Mouse (Mus musculus) lung, embryonic 14.5 days (tissue): Measurements from ENCODE around the gene Txk. TPM values are rescaled to one million over a fixed set of nuclear protein-coding genes. Genes with fewer than 3 reads are reported as not detected.

Experiments used
- ATAC-seq: fragments of 200-750 bp; cut with Nextera tagmentation; 2 replicates; pipeline ENCODE4 v1.8.0; 2017; ENCODE audit warnings: mild to moderate bottlenecking, moderate TSS enrichment, moderate library complexity; ENCODE audit not compliant: insufficient read depth
- DNase-seq: peaks from one replicate; pipeline ENCODE4 v3.0.0-alpha.2; 2015
- H3K27ac ChIP-seq: fragments of 300-500 bp; sonication (generic); 2 replicates; pipeline ENCODE4 v1.5.1; 2014; ENCODE audit warnings: low read depth, mild to moderate bottlenecking, moderate library complexity
- H3K27me3 ChIP-seq: fragments of 300-500 bp; sonication (generic); 2 replicates; pipeline ENCODE4 v1.6.1; 2014; ENCODE audit warnings: low read length, control low read depth; ENCODE audit not compliant: insufficient read depth
- H3K36me3 ChIP-seq: fragments of 300-500 bp; sonication (generic); 2 replicates; pipeline ENCODE4 v1.6.1; 2014; ENCODE audit warnings: control low read depth; ENCODE audit not compliant: insufficient read depth
- H3K4me1 ChIP-seq: fragments of 300-500 bp; sonication (generic); 2 replicates; pipeline ENCODE4 v1.6.1; 2014; ENCODE audit warnings: antibody characterized with exemption, control low read depth; ENCODE audit not compliant: insufficient read depth
- H3K4me2 ChIP-seq: fragments of 300-500 bp; sonication (generic); 2 replicates; pipeline ENCODE4 v1.6.1; 2014; ENCODE audit warnings: mild to moderate bottlenecking
- H3K4me3 ChIP-seq: fragments of 300-500 bp; sonication (generic); 2 replicates; pipeline ENCODE4 v1.5.1; 2014; ENCODE audit warnings: low read depth, low read length
- H3K9ac ChIP-seq: fragments of 300-500 bp; sonication (generic); 2 replicates; pipeline ENCODE4 v1.6.1; 2014
- H3K9me3 ChIP-seq: fragments of 300-500 bp; sonication (generic); 2 replicates; pipeline ENCODE4 v1.6.1; 2016; ENCODE audit warnings: low read depth, low read length, control low read depth
- CTCF ChIP-seq: IDR thresholded peaks from 2 replicates; pipeline ENCODE4 v1.5.1; 2016; ENCODE audit warnings: antibody characterized with exemption, low read depth
- WGBS: fragments of 180-500 bp; shearing (Covaris S2); extraction: QIAGEN DNeasy Blood & Tissue Kit; methylation state at CpG from one replicate; pipeline ENCODE4 v1.1.7; 2014; 5-methylcytosine and 5-hydroxymethylcytosine counted together
- polyA plus RNA-seq: library from polyadenylated mRNA; unstranded; fragments of >200 nt; fragmentation: Nextera tagmentation; extraction: Ambion mirVana; gene quantifications from 2 replicates; pipeline ENCODE4 v1.2.1, GENCODE M21; 2014

Txk gene
- polyA plus RNA-seq, 1 experiment from 2014 or later = not detected

- TF ChIP-seq CTCF = no peak
- 80% methylated on average over 1 of the region's 1 CpGs for WGBS
- Histone ChIP-seq H3K9me3 (no peaks in the 10 kb centered on the region), H3K9ac (no peak overlapping the region), H3K36me3 (no peaks in the 10 kb centered on the region), H3K27ac (no peak overlapping the region), H3K4me3 (no peak overlapping the region), H3K4me2 (no peak overlapping the region), H3K4me1 (no peaks in the 10 kb centered on the region), H3K27me3 (no peaks in the 10 kb centered on the region)
- ATAC-seq (no peak), DNase-seq (no peak)
Observed at GRCm38 (mm10) chr5:72732885-72733284, 19.7 kb downstream of the Txk start.

GRCm38 (mm10) chr5:72725404-72725803 lies 27.2 kb downstream of the Txk start:
- TF ChIP-seq CTCF = no peak
- no peaks in the 10 kb centered on the region for H3K27me3 ChIP-seq
- no peaks in the 10 kb centered on the region for H3K36me3 ChIP-seq
- H3K4me2 ChIP-seq = no peak overlapping the region
- no peak overlapping the region for H3K9ac ChIP-seq
- no peak overlapping the region for H3K4me3 ChIP-seq
- WGBS = 71% methylated on average over 3 of the region's 3 CpGs
- DNase-seq = no peak
- no peaks in the 10 kb centered on the region for H3K9me3 ChIP-seq
- no peak for ATAC-seq
- H3K4me1 ChIP-seq = no peaks in the 10 kb centered on the region
- no peak overlapping the region for H3K27ac ChIP-seq

GRCm38 (mm10) chr5:72723429-72723828 lies 29.1 kb downstream of the Txk start:
- Histone ChIP-seq H3K4me3 (no peak overlapping the region), H3K27me3 (no peaks in the 10 kb centered on the region), H3K4me1 (no peaks in the 10 kb centered on the region), H3K27ac (no peak overlapping the region), H3K9me3 (no peaks in the 10 kb centered on the region), H3K4me2 (no peak overlapping the region), H3K9ac (no peak overlapping the region), H3K36me3 (no peaks in the 10 kb centered on the region)
- ATAC-seq = no peak
- 59% methylated on average over 2 of the region's 2 CpGs for WGBS
- TF ChIP-seq CTCF = no peak
- DNase-seq = no peak

- H3K4me3 ChIP-seq = no peak overlapping the region
- 0 out of 2 replicates have a peak, but pooled peaks have one; percentile 27 for TF ChIP-seq CTCF
- no peaks in the 10 kb centered on the region for H3K36me3 ChIP-seq
- H3K9ac ChIP-seq = no peak overlapping the region
- WGBS = 52% methylated on average over 7 of the region's 7 CpGs
- no peaks in the 10 kb centered on the region for H3K9me3 ChIP-seq
- H3K4me1 ChIP-seq = no peaks in the 10 kb centered on the region
- ATAC-seq = no peak
- DNase-seq = no peak
- H3K4me2 ChIP-seq = no peak overlapping the region
- no peak overlapping the region for H3K27ac ChIP-seq
- H3K27me3 ChIP-seq = no peaks in the 10 kb centered on the region
Observed at GRCm38 (mm10) chr5:72720587-72720986, 32.0 kb downstream of the Txk start.

GRCm38 (mm10) chr5:72710572-72711278 lies 41.9 kb downstream of the Txk start:
- WGBS = 21% methylated on average over 4 of the region's 4 CpGs
- no peak; the same call in 1 of the 2 replicates for ATAC-seq

GRCm38 (mm10) chr5:72709976-72710375 lies 42.6 kb downstream of the Txk start:
- Histone ChIP-seq H3K9me3 (no peaks in the 10 kb centered on the region), H3K9ac (no peak overlapping the region), H3K4me3 (no peak overlapping the region), H3K4me1 (no peaks in the 10 kb centered on the region), H3K36me3 (no peaks in the 10 kb centered on the region), H3K27ac (no peak overlapping the region), H3K4me2 (no peak overlapping the region), H3K27me3 (no peaks in the 10 kb centered on the region)
- TF ChIP-seq CTCF = no peak
- ATAC-seq (no peak), DNase-seq (no peak)
- 83% methylated on average over 9 of the region's 9 CpGs for WGBS

More at GRCm38 (mm10) chr5:72710572-72711278, 41.9 kb downstream of the Txk start:
- DNase-seq = peak; percentile 88
- Histone ChIP-seq H3K4me2 (no peak overlapping the region), H3K4me3 (no peak overlapping the region), H3K36me3 (no peaks in the 10 kb centered on the region), H3K9ac (no peak overlapping the region), H3K27ac (no peak overlapping the region), H3K9me3 (no peaks in the 10 kb centered on the region), H3K27me3 (no peaks in the 10 kb centered on the region), H3K4me1 (no peaks in the 10 kb centered on the region)
- TF ChIP-seq CTCF = peak; percentile 92

- no peak overlapping the region for H3K27ac ChIP-seq
- TF ChIP-seq CTCF = no peak
- no peaks in the 10 kb centered on the region for H3K9me3 ChIP-seq
- no peak overlapping the region for H3K9ac ChIP-seq
- no peak overlapping the region for H3K4me2 ChIP-seq
- H3K4me1 ChIP-seq = no peaks in the 10 kb centered on the region
- no peak for DNase-seq
- 77% methylated on average over 13 of the region's 13 CpGs for WGBS
- H3K27me3 ChIP-seq = no peaks in the 10 kb centered on the region
- ATAC-seq = no peak
- H3K4me3 ChIP-seq = no peak overlapping the region
- H3K36me3 ChIP-seq = no peaks in the 10 kb centered on the region
Observed at GRCm38 (mm10) chr5:72709451-72709850, 43.1 kb downstream of the Txk start.
